Comparison of ENCODE assay signal across 9 mouse cellular contexts in the genomic region with DNA sequence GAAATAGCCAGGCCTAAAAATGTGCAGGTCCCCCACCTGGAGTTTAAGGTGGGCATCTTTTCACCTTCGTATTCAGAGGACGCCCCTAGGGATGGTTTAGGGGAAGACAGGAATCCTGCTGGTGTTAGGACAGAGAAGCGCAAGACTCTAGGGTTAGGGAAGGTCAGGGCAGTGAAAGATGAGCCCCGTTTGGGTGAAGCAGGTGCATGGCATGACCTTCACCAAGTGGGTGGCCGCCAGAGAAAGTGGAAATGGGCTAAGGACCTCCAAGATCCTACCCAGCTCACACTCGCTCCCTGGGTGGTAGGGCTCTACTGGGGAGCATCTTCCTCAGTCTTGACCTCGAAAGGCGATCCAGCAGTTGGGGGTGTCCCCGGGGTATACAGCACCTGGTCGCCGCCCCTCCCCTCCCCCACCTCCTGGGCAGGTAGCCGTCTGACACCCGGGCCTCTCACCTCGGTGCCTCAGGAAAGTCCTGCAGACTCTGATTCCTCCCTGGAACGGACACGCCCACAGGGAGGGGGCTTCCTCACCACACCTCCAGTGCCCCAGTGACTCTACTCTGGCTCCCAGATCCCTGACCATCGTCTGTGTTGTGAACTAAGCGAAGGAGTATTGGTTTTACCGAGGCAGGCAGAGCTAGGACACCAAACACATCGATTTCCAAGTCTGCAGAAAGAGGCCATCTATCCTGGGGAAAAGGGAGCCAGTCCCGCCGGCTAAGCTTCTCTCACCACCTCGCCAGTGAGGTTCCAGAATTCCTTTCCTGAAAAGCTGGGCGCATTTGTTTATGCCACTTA. TPM values are rescaled to one million over a fixed set of nuclear protein-coding genes. Genes with fewer than 3 reads are reported as not detected.
DNase-seq lines count a peak whose midpoint lies in the region; ATAC-seq and TF ChIP-seq lines count a peak whose summit lies in the region.
"Had no signal": no experiment of that assay in that cellular context is flagged by ENCODE, and none has a peak within 500 bp of the region (broad histone marks: within the 10 kb centered on the region; RNA-seq: fewer than 3 reads in every experiment).

No protein-coding gene starts in this region.

- peaks cover 15% of the 10 kb centered on the region for H3K4me1 ChIP-seq in lung, embryonic 14.5 days (ENCODE audit: insufficient read depth)
- peaks cover 16% of the 10 kb centered on the region for H3K4me1 ChIP-seq in embryonic facial prominence, embryonic 15.5 days
- peaks cover 10% of the 10 kb centered on the region for H3K4me1 ChIP-seq in limb, embryonic 11.5 days (ENCODE audit: control insufficient read depth, insufficient read depth, low read length)
- peaks cover 37% of the 10 kb centered on the region for H3K4me1 ChIP-seq in small intestine, adult 2 months (ENCODE audit: control insufficient read depth, insufficient read depth, insufficient read length, low read length)

- WGBS in lung, embryonic 14.5 days: 6% methylated on average over 24 of the region's 24 CpGs
- WGBS in embryonic facial prominence, embryonic 15.5 days: 11% methylated on average over 24 of the region's 24 CpGs
- WGBS in limb, embryonic 11.5 days: 5% methylated on average over 24 of the region's 24 CpGs
- 17% methylated on average over 24 of the region's 24 CpGs for WGBS in small intestine, adult 2 months

- TF ChIP-seq CTCF in lung, embryonic 14.5 days (IDR thresholded peaks at IDR 0.05; ENCODE audit: low read depth): peak; percentile 7; the same call in 1 of the 2 replicates
- no peak for TF ChIP-seq CTCF in small intestine, adult 2 months (IDR thresholded peaks at IDR 0.05; ENCODE audit: extremely low read depth, insufficient read length, insufficient replicate concordance, low read depth, low read length)

- TF ChIP-seq POLR2A in small intestine, adult 2 months (IDR thresholded peaks at IDR 0.05; ENCODE audit: low read depth, low read length): no peak

- H3K9me3 ChIP-seq in lung, embryonic 14.5 days (ENCODE audit: low read depth, low read length): no peaks in the 10 kb centered on the region
- H3K9me3 ChIP-seq in embryonic facial prominence, embryonic 15.5 days (replicated peaks): no peaks in the 10 kb centered on the region
- H3K9me3 ChIP-seq in limb, embryonic 11.5 days (ENCODE audit: control insufficient read depth, low read length): no peaks in the 10 kb centered on the region

- H3K4me2 ChIP-seq in lung, embryonic 14.5 days: peak overlapping the region; percentile 58
- peak overlapping the region; percentile 52 for H3K4me2 ChIP-seq in embryonic facial prominence, embryonic 15.5 days (replicated peaks)
- H3K4me2 ChIP-seq in limb, embryonic 11.5 days (ENCODE audit: low read depth, severe bottlenecking): peak overlapping the region; percentile 50

- H3K4me3 ChIP-seq in lung, embryonic 14.5 days (ENCODE audit: low read depth, low read length): peak overlapping the region; percentile 14; the same call in 1 of the 2 replicates
- peak overlapping the region; percentile 22 for H3K4me3 ChIP-seq in embryonic facial prominence, embryonic 15.5 days (replicated peaks)
- peak overlapping the region; percentile 17; the same call in 1 of the 2 replicates for H3K4me3 ChIP-seq in limb, embryonic 11.5 days (ENCODE audit: low read depth, low read length)
- H3K4me3 ChIP-seq in small intestine, adult 2 months (ENCODE audit: low read depth, low read length): peak overlapping the region; percentile 55

- peak overlapping the region; percentile 14; the same call in 1 of the 2 replicates for H3K9ac ChIP-seq in lung, embryonic 14.5 days
- no peak overlapping the region; the same call in 1 of the 2 replicates for H3K9ac ChIP-seq in embryonic facial prominence, embryonic 15.5 days
- H3K9ac ChIP-seq in limb, embryonic 11.5 days (ENCODE audit: low read length): no peak overlapping the region

- peaks cover 4% of the 10 kb centered on the region; the same call in 1 of the 2 replicates for H3K27me3 ChIP-seq in lung, embryonic 14.5 days (ENCODE audit: insufficient read depth, low read length)
- H3K27me3 ChIP-seq in embryonic facial prominence, embryonic 15.5 days: 0 out of 2 replicates have a peak, but pooled peaks cover 5% of the 10 kb centered on the region
- no peaks in the 10 kb centered on the region for H3K27me3 ChIP-seq in limb, embryonic 11.5 days (ENCODE audit: control insufficient read depth, insufficient read depth, low read length)
- H3K27me3 ChIP-seq in small intestine, adult 2 months (ENCODE audit: control insufficient read depth, insufficient read depth, low read length): no peaks in the 10 kb centered on the region

- no peaks in the 10 kb centered on the region for H3K36me3 ChIP-seq in lung, embryonic 14.5 days (ENCODE audit: insufficient read depth)
- H3K36me3 ChIP-seq in embryonic facial prominence, embryonic 15.5 days: no peaks in the 10 kb centered on the region
- no peaks in the 10 kb centered on the region for H3K36me3 ChIP-seq in limb, embryonic 11.5 days (ENCODE audit: control insufficient read depth, insufficient read depth, low read length)
- H3K36me3 ChIP-seq in small intestine, adult 2 months (ENCODE audit: control insufficient read depth, insufficient read depth, low read length): no peaks in the 10 kb centered on the region

- no peak overlapping the region; the same call in 1 of the 2 replicates for H3K27ac ChIP-seq in lung, embryonic 14.5 days (ENCODE audit: low read depth)
- peak overlapping the region; percentile 48; the same call in 1 of the 2 replicates for H3K27ac ChIP-seq in embryonic facial prominence, embryonic 15.5 days (replicated peaks)
- no peak overlapping the region for H3K27ac ChIP-seq in limb, embryonic 11.5 days (replicated peaks; ENCODE audit: low read depth, low read length)
- peak overlapping the region; percentile 84 for H3K27ac ChIP-seq in small intestine, adult 2 months (ENCODE audit: insufficient read depth, low read depth, low read length)

- ATAC-seq in lung, embryonic 14.5 days (ENCODE audit: insufficient read depth): 0 out of 2 replicates have a peak, but pooled peaks have one; percentile 31
- ATAC-seq in embryonic facial prominence, embryonic 15.5 days (ENCODE audit: insufficient number of reproducible peaks, low FRiP score, low TSS enrichment, low read depth): no peak
- ATAC-seq in limb, embryonic 11.5 days (ENCODE audit: insufficient number of reproducible peaks, low FRiP score, low TSS enrichment, low read depth): peak; percentile 53; the same call in 1 of the 2 replicates
- ATAC-seq in cerebellum, adult (ENCODE audit: insufficient number of reproducible peaks, low FRiP score, low TSS enrichment): no peak

- DNase-seq in lung, embryonic 14.5 days: peak; percentile 30
- no peak for DNase-seq in lung, postnatal 36 days
- DNase-seq in limb, embryonic 11.5 days (ENCODE audit: low spot score): no peak
- DNase-seq in right cerebral cortex, adult 18-20 months: no peak
- DNase-seq in left cerebral cortex, adult 18-20 months (ENCODE audit: low spot score in 2 of 2): no peak
- DNase-seq: adrenal gland, postnatal 10 days had no signal

RNA-seq across cellular contexts. Expression of gene Axin2, which starts 10.6 kb away (rescaled TPM):
- 13.0 and 15.5 TPM in 2 replicates for polyA plus RNA-seq in lung, embryonic 14.5 days (2014; fragmentation: Nextera tagmentation; extraction: Ambion mirVana)
- polyA plus RNA-seq in embryonic facial prominence, embryonic 15.5 days (2015; fragmentation: Nextera tagmentation; extraction: Ambion mirVana): 12.5 and 14.5 TPM in 2 replicates
- 15.4 and 15.8 TPM in 2 replicates for polyA plus RNA-seq in limb, embryonic 11.5 days (2014; fragmentation: Nextera tagmentation; extraction: Ambion mirVana)
- polyA plus RNA-seq in small intestine, adult 2 months (2012; rRNA removed): 12.0 and 48.5 TPM in 2 replicates
- 10 to 100 TPM; 35.0 to 35.3 TPM for total RNA-seq in left cerebral cortex, adult 18-20 months (2021)

Comparison
In these comparisons a context has a peak if more than half of its experiments do, and no peak if none do; other contexts are left out.
1. ATAC-seq: peak in lung, embryonic 14.5 days (single experiment) and limb, embryonic 11.5 days (single experiment); none in embryonic facial prominence, embryonic 15.5 days (single experiment) and cerebellum, adult (single experiment).
2. H3K27ac ChIP-seq: peak in embryonic facial prominence, embryonic 15.5 days (single experiment) and small intestine, adult 2 months (single experiment); none in lung, embryonic 14.5 days (single experiment) and limb, embryonic 11.5 days (single experiment).
3. Peak in every context shown above with its lines, with median percentiles within 50 percentile points of each other: H3K4me2 ChIP-seq and H3K4me3 ChIP-seq.